Mouse (Mus musculus): ENCODE results near the gene Snrpn. TPM values are rescaled to one million over a fixed set of nuclear protein-coding genes. Genes with fewer than 3 reads are reported as not detected.
A peak's percentile ranks its signal among the peaks of the same experiment; 100 is the strongest.

Gene Snrpn
- polyA plus RNA-seq, 1 experiment from 2014 or later, result 53.8 TPM

DNA sequence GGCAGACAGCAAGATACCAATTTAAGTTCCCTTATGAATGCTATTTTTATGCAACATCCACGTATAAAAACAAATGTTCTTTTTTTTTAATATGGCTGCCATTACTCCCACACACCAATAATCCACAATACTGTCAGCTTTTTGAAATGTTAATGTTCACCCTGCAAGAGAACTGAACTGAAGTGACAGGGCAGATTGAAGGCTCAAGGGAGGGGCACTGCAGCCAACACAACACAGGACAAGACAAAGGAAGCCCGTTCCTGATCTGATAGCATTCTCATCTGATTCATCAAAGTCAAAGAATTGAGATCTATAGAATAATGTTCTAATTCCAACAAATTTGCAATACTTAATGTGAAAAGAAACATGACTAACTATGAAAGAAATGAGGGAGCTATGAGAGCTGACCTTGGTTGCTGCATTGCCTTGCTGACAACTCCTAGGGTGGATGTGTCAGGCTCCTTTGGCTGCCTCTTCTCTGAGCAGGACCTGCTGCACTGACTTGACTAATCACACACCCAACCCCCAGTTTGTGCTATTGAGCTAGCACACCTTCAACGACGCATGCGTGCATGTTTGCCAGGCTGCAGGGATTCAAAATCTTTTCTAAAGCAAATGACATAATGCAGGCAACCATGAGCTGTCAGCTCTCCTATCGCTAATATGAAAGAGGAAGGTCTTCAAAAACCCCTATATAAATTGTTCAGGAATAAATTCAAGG lies 92.4 kb downstream of the Snrpn start:
- no peak overlapping the region for H3K4me3 ChIP-seq (ENCODE audit: low read depth, low read length)
- H3K4me2 ChIP-seq (ENCODE audit: low read depth, low read length), result no peak overlapping the region
- 76% methylated on average over 6 of the region's 6 CpGs for WGBS
- ATAC-seq (ENCODE audit: low read depth) (no peak), DNase-seq (ENCODE audit: low spot score) (peak; percentile 2)
- no peaks in the 10 kb centered on the region for H3K27me3 ChIP-seq (replicated peaks; ENCODE audit: control insufficient read depth, insufficient read depth, low read length)
- H3K36me3 ChIP-seq (ENCODE audit: control insufficient read depth, insufficient read depth, low read length), result no peaks in the 10 kb centered on the region
- no peaks in the 10 kb centered on the region for H3K4me1 ChIP-seq (ENCODE audit: control insufficient read depth, insufficient read depth, low read length)
- H3K27ac ChIP-seq (replicated peaks; ENCODE audit: low read depth, low read length), result no peak overlapping the region
- H3K9ac ChIP-seq (ENCODE audit: low read depth, low read length), result no peak overlapping the region
- no peaks in the 10 kb centered on the region for H3K9me3 ChIP-seq (ENCODE audit: control insufficient read depth, low read length)

DNA sequence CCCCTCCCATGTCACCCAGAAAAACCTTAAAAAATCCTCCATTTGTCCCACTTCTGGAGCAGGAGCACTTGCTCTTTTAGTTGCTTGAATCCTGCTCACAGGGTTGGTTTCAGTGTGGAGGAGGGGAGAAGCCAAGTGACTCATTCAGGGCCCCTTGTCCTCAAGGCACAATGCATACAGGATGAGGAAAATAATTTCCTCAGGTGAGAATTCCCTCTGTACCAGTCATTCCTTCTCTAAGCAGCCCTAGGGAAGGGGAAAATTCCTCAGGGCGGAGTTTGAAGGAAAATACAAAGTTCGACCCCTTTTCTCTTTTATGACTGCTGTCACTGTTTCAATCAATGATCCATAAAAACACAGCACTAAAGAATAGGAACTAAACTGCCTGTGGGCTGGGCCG lies 126.8 kb downstream of the Snrpn start:
- no peak for ATAC-seq (ENCODE audit: low read depth)
- Histone ChIP-seq H3K27ac (replicated peaks; ENCODE audit: low read depth, low read length) (no peak overlapping the region), H3K4me2 (ENCODE audit: low read depth, low read length) (no peak overlapping the region), H3K4me1 (ENCODE audit: control insufficient read depth, insufficient read depth, low read length) (no peaks in the 10 kb centered on the region), H3K9ac (ENCODE audit: low read depth, low read length) (no peak overlapping the region), H3K4me3 (ENCODE audit: low read depth, low read length) (no peak overlapping the region), H3K36me3 (ENCODE audit: control insufficient read depth, insufficient read depth, low read length) (no peaks in the 10 kb centered on the region), H3K9me3 (ENCODE audit: control insufficient read depth, low read length) (no peaks in the 10 kb centered on the region), H3K27me3 (replicated peaks; ENCODE audit: control insufficient read depth, insufficient read depth, low read length) (no peaks in the 10 kb centered on the region)
- no peak for DNase-seq (ENCODE audit: low spot score)
- 76% methylated on average over 3 of the region's 3 CpGs for WGBS

DNA sequence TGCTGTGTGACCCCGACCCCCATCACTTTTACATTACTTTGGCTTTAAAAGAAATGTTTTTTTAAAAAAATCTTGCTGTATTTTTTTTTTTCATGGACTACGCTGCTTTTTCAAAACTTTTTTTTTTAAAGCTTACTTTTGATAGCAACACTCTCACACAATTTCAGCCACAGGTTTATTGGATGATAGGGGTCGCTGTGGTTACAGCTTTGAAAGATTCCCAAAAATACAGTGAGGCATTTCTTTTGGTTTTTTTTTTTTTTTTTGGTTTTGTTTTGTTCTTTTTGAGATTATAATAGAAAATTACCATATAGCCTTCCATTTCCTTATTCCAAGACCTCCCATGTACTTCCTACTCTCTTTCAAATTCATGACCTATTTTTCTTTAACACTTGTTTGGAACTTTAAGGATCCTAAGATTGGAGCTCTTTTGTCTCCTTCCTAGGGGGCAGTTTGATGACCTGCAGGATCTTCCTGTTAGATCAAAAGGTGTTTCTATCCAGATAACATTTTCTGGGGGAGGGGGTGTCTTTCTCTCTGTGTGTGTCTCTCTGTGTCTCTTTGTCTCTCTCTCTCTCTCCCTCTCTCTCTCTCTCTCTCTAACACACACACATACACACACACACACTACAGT lies 132.2 kb downstream of the Snrpn start:
- no peak overlapping the region for H3K4me3 ChIP-seq (ENCODE audit: low read depth, low read length)
- 33% methylated on average over 3 of the region's 3 CpGs for WGBS
- DNase-seq (ENCODE audit: low spot score) (no peak), ATAC-seq (ENCODE audit: low read depth) (no peak)
- no peaks in the 10 kb centered on the region for H3K4me1 ChIP-seq (ENCODE audit: control insufficient read depth, insufficient read depth, low read length)
- no peak overlapping the region for H3K9ac ChIP-seq (ENCODE audit: low read depth, low read length)
- no peak overlapping the region for H3K27ac ChIP-seq (replicated peaks; ENCODE audit: low read depth, low read length)
- H3K9me3 ChIP-seq (ENCODE audit: control insufficient read depth, low read length), result peaks cover 23% of the 10 kb centered on the region
- H3K27me3 ChIP-seq (replicated peaks; ENCODE audit: control insufficient read depth, insufficient read depth, low read length), result no peaks in the 10 kb centered on the region
- no peaks in the 10 kb centered on the region for H3K36me3 ChIP-seq (ENCODE audit: control insufficient read depth, insufficient read depth, low read length)
- H3K4me2 ChIP-seq (ENCODE audit: low read depth, low read length), result no peak overlapping the region

DNA sequence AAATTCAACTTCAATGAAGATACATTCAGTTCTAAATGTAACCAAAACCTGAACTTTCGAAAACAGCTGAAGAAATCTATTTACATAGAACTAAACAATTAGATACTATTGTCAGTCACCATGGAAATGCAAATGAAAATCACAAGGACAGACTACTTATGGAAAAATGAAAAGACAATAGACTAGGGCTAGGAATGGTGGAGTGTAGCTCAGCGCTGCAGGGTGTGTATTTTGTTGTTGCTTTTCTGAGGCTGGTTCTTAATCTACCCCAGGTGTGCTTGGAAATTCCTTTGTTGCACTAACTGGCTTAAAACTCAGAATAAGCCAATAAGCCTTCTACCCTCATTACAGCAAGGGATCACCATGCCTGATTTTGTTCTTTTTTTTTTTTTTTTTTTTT lies 133.8 kb downstream of the Snrpn start:
- H3K27ac ChIP-seq (replicated peaks; ENCODE audit: low read depth, low read length), result no peak overlapping the region
- DNase-seq (ENCODE audit: low spot score) (no peak), ATAC-seq (ENCODE audit: low read depth) (no peak)
- WGBS, result 47% methylated on average over 2 of the region's 2 CpGs
- no peak overlapping the region for H3K9ac ChIP-seq (ENCODE audit: low read depth, low read length)
- no peaks in the 10 kb centered on the region for H3K4me1 ChIP-seq (ENCODE audit: control insufficient read depth, insufficient read depth, low read length)
- no peaks in the 10 kb centered on the region for H3K36me3 ChIP-seq (ENCODE audit: control insufficient read depth, insufficient read depth, low read length)
- H3K9me3 ChIP-seq (ENCODE audit: control insufficient read depth, low read length), result peaks cover 28% of the 10 kb centered on the region
- H3K4me3 ChIP-seq (ENCODE audit: low read depth, low read length), result no peak overlapping the region
- H3K4me2 ChIP-seq (ENCODE audit: low read depth, low read length), result no peak overlapping the region
- H3K27me3 ChIP-seq (replicated peaks; ENCODE audit: control insufficient read depth, insufficient read depth, low read length), result no peaks in the 10 kb centered on the region

DNA sequence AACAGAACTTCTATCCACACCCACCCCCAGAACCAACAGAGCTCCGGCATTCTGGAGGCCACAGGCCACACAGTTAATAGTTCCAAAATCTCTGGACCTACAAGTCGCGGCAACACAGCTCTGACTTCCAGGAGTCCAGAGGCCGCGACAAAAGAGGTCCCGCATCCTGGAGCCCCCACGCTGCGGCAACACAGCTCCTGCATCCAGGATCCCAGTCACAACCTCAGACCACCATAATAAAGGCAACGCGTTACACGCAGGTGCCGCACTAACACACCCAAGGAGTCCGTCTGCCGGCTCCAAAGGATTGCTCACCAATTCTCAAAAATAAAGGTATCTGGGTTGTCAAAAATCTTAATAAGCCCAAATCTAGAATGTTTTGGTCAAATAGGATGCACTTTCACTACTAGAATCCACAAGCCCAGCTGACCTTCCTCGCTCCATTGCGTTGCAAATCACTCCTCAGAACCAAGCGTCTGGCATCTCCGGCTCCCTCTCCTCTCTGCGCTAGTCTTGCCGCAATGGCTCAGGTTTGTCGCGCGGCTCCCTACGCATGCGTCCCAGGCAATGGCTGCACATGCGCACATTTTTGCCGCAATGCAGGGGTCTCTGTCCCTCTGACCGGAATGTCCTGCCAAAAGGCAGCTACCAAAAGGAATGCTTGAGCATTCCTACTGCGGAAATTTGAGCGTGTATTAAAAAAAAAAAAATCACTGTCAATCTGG lies 135.3 kb downstream of the Snrpn start, which contains the start of the genes Snurf and Gm38393:
Snurf (minus strand) TSS at position 444 of the 725 bp plus-strand sequence.
Gm38393 (minus strand) TSS at position 459 of the 725 bp plus-strand sequence.
- Histone ChIP-seq H3K27ac (replicated peaks; ENCODE audit: low read depth, low read length) (peak within 1 kb of the TSS; percentile 39; the same call in 1 of the 2 replicates), H3K27me3 (replicated peaks; ENCODE audit: control insufficient read depth, insufficient read depth, low read length) (no peaks in the 10 kb centered on the region), H3K9ac (ENCODE audit: low read depth, low read length) (peak within 1 kb of the TSS; percentile 66), H3K4me3 (ENCODE audit: low read depth, low read length) (peak within 1 kb of the TSS; percentile 52), H3K9me3 (ENCODE audit: control insufficient read depth, low read length) (peaks cover 28% of the 10 kb centered on the region), H3K4me1 (ENCODE audit: control insufficient read depth, insufficient read depth, low read length) (no peaks in the 10 kb centered on the region), H3K4me2 (ENCODE audit: low read depth, low read length) (peak within 1 kb of the TSS; percentile 58), H3K36me3 (ENCODE audit: control insufficient read depth, insufficient read depth, low read length) (no peaks in the 10 kb centered on the region)
- WGBS, result 57% methylated on average over 30 of the region's 30 CpGs
- DNase-seq (ENCODE audit: low spot score), result peak; percentile 64
- ATAC-seq (ENCODE audit: low read depth), result peak; percentile 74

DNA sequence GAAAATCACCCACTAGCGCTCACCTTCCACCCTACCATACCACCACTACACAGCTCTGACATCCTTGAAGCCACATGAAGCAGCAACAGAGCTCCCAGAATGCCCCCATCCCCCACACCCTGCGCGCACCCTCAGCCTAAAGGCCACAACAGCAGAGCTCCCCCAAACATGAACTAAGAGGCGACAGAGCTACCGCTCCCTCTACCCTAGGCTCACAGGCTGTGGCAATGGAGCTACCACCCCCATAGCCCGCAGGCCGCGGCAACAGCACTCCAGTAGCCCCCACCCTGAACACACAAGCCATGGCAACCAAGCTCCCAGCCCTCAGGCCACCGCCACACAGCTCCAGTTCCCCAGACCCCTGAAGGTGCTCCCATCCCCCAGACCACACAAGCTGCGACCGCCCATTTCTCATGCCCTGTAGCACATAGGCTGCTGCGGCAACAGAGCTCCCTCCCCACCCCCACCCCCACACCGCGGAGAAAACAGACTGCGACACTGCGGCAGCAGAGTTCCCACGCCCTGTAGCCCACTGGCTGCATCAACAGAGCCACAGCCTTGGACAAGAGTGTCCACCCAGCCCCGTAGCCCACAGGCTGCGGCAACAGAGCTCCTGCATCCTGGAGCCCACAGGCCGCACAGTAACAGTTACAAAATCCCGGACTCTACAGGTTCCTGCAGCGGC lies 136.0 kb downstream of the Snrpn start:
- no peaks in the 10 kb centered on the region for H3K4me1 ChIP-seq (ENCODE audit: control insufficient read depth, insufficient read depth, low read length)
- H3K27ac ChIP-seq (replicated peaks; ENCODE audit: low read depth, low read length), result peak overlapping the region; percentile 39; the same call in 1 of the 2 replicates
- H3K9ac ChIP-seq (ENCODE audit: low read depth, low read length), result peak overlapping the region; percentile 66
- H3K9me3 ChIP-seq (ENCODE audit: control insufficient read depth, low read length), result peaks cover 28% of the 10 kb centered on the region
- no peaks in the 10 kb centered on the region for H3K27me3 ChIP-seq (replicated peaks; ENCODE audit: control insufficient read depth, insufficient read depth, low read length)
- peak overlapping the region; percentile 58 for H3K4me2 ChIP-seq (ENCODE audit: low read depth, low read length)
- DNase-seq (ENCODE audit: low spot score) (peak; percentile 53), ATAC-seq (ENCODE audit: low read depth) (peak; percentile 89)
- H3K4me3 ChIP-seq (ENCODE audit: low read depth, low read length), result peak overlapping the region; percentile 52
- 51% methylated on average over 21 of the region's 22 CpGs for WGBS
- no peaks in the 10 kb centered on the region for H3K36me3 ChIP-seq (ENCODE audit: control insufficient read depth, insufficient read depth, low read length)

DNA sequence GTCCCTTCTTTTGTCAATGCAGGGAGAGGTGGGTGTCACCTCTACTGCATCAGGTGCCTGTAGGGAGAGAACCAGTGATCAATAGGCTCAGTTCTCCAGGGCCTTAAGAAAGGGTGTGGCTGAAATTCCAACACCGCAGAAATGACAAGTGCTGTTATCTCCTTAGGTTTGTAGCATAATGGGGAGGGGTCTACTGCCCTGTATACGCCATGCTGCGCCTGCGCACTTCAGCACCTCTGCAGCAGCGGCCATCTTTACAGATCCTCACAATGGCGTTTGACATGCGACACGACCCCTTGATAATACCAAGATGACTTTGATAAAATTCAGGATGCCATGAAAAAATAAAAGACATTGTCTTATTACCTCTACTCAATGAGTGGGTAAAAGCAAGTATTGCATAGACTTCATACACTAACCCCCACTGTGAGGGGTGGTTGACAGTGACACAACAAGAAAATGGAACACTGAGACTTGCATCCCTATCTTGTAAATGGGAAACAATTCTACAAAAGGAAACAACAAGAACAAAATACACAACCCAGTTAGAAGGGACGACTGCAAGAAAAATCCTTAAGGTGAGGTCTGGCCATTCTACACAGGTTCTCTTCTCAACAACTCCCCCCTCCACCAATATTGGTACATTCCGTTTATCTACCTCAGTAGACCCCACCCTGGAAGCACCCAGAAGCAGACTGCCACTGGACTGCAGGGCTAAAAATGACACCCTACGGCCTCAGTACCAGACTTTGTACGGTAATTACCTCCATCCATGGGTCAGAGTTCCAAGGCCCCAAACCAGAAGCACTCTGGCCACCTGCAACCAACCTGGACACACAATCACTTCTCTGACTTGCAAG lies 136.8 kb downstream of the Snrpn start:
- H3K4me3 ChIP-seq (ENCODE audit: low read depth, low read length), result peak overlapping the region; percentile 52
- peaks cover 28% of the 10 kb centered on the region for H3K9me3 ChIP-seq (ENCODE audit: control insufficient read depth, low read length)
- no peak overlapping the region for H3K27ac ChIP-seq (replicated peaks; ENCODE audit: low read depth, low read length)
- peak; percentile 37; the same call in 1 of the 2 replicates for ATAC-seq (ENCODE audit: low read depth)
- H3K36me3 ChIP-seq (ENCODE audit: control insufficient read depth, insufficient read depth, low read length), result no peaks in the 10 kb centered on the region
- peak overlapping the region; percentile 66 for H3K9ac ChIP-seq (ENCODE audit: low read depth, low read length)
- H3K27me3 ChIP-seq (replicated peaks; ENCODE audit: control insufficient read depth, insufficient read depth, low read length), result no peaks in the 10 kb centered on the region
- H3K4me2 ChIP-seq (ENCODE audit: low read depth, low read length), result peak overlapping the region; percentile 58
- DNase-seq (ENCODE audit: low spot score), result peak; percentile 13
- no peaks in the 10 kb centered on the region for H3K4me1 ChIP-seq (ENCODE audit: control insufficient read depth, insufficient read depth, low read length)
- WGBS, result 55% methylated on average over 12 of the region's 12 CpGs

All from embryonic facial prominence, embryonic 14.5 days (tissue).